8 mouse cellular contexts compared by ENCODE assay signal in the genomic region with DNA sequence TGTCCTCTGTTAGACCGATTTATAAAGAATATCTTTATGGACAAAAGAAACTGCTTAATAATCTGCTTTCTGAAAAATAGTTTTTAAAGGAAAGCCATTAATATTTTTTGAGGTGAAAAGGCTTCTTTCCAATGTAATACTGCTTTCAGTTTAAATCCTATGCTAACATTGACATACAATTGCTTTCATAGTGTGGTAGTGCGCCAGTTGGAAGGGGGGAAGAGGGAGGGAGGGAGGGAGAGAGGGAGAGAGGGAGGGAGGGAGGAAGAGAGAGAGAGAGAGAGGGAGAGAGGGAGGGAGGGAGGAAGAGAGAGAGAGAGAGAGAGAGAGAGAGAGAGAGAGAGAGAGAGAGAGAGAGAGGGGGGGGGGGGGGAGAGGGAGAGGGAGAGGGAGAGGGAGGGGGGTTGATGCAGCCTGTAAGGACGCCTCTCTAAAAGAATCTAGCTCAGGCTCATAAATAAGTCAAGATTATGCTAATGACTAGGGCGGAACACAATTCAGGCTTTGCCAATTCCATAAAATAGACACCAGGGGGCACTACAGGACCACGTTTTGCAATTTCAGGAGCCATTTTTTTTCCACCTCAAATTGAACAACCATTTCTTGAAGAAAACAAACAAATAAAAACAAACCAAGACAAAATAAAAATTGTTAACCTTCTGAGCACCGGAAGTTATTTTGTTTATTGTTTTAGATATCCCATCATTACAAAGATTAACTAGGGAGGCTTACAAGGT.
DNase-seq lines count a peak whose midpoint lies in the region; ATAC-seq lines count a peak whose summit lies in the region.

No protein-coding gene starts in this region.

- peak; percentile 39 to 73 for DNase-seq in right cerebral cortex, adult 2 months (ENCODE audit: low spot score in 2 of 2)
- no peak for DNase-seq in right cerebral cortex, postnatal 14 days
- DNase-seq in brain, embryonic 18.5 days (ENCODE audit: low read depth, low spot score), result peak; percentile 87
- peak; percentile 39 to 73 for DNase-seq in left cerebral cortex, postnatal 10 days (ENCODE audit: extremely low spot score in 1 of 2, low spot score in 2 of 2)
- peak; percentile 95 for DNase-seq in midbrain, embryonic 14.5 days
- DNase-seq in thymus, postnatal 14 days, result peak; percentile 59

- H3K4me3 ChIP-seq in forebrain, embryonic 13.5 days, result no peak overlapping the region
- no peak overlapping the region for H3K4me3 ChIP-seq in midbrain, embryonic 14.5 days (replicated peaks; ENCODE audit: low read depth, low read length)

- intact Hi-C loops in left cerebral cortex, postnatal 10 days (cut with DNase I), result loop anchor here (2.0 to 5.0 kb wide), 2 partner anchors 372 to 648 kb away; no protein-coding TSS in a partner anchor

- WGBS in forebrain, embryonic 13.5 days, result 3% methylated on average over 6 of the region's 6 CpGs
- 2% methylated on average over 6 of the region's 6 CpGs for WGBS in midbrain, embryonic 14.5 days

- ATAC-seq in forebrain, embryonic 13.5 days, result peak; percentile 79
- peak; percentile 75 for ATAC-seq in inflammation-experienced regulatory T-cells, adult 6 months
- ATAC-seq in midbrain, embryonic 14.5 days (ENCODE audit: low FRiP score, low TSS enrichment), result peak; percentile 78; the same call in 1 of the 2 replicates

- no peaks in the 10 kb centered on the region for H3K9me3 ChIP-seq in forebrain, embryonic 13.5 days (replicated peaks)
- H3K9me3 ChIP-seq in midbrain, embryonic 14.5 days (ENCODE audit: control insufficient read depth, low read length), result no peaks in the 10 kb centered on the region

- H3K27me3 ChIP-seq in forebrain, embryonic 13.5 days, result peaks cover 32% of the 10 kb centered on the region
- H3K27me3 ChIP-seq in midbrain, embryonic 14.5 days (ENCODE audit: control insufficient read depth, insufficient read depth, low read length), result peaks cover 5% of the 10 kb centered on the region

- peaks cover 15% of the 10 kb centered on the region for H3K4me1 ChIP-seq in forebrain, embryonic 13.5 days
- peaks cover 19% of the 10 kb centered on the region for H3K4me1 ChIP-seq in midbrain, embryonic 14.5 days (ENCODE audit: control insufficient read depth, insufficient read depth, low read length)

- no peak overlapping the region for H3K4me2 ChIP-seq in forebrain, embryonic 13.5 days
- H3K4me2 ChIP-seq in midbrain, embryonic 14.5 days (ENCODE audit: low read length), result no peak overlapping the region

- H3K36me3 ChIP-seq in forebrain, embryonic 13.5 days (ENCODE audit: poor library complexity, severe bottlenecking), result no peaks in the 10 kb centered on the region
- no peaks in the 10 kb centered on the region for H3K36me3 ChIP-seq in midbrain, embryonic 14.5 days (ENCODE audit: control insufficient read depth, insufficient read depth, low read length)

- no peak overlapping the region for H3K27ac ChIP-seq in forebrain, embryonic 13.5 days
- H3K27ac ChIP-seq in midbrain, embryonic 14.5 days (replicated peaks; ENCODE audit: low read depth, low read length), result peak overlapping the region; percentile 39; the same call in 1 of the 2 replicates

- no peak overlapping the region for H3K9ac ChIP-seq in forebrain, embryonic 13.5 days
- no peak overlapping the region for H3K9ac ChIP-seq in midbrain, embryonic 14.5 days (replicated peaks; ENCODE audit: low read length)
